ENCODE assay signal across 15 mouse cellular contexts in the genomic region with DNA sequence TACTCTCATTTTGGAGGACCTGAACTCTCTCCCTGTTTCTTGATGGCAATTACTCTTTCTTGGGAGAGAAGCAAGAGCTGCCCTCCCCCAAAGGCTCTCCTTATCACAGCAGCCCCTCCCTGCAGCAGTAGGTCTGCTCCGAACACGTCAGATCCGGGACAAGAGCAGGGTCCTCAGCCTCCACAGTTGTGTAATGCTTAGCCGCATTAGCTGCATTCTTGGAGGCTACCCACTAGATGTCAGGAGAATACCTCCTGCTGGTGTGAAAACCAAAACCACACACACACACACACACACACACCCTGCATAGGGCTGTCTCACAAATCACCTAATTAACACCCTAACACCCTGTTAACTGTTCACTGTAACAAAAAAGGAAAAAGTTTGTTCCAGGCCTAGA. TPM values are rescaled to one million over a fixed set of nuclear protein-coding genes. Genes with fewer than 3 reads are reported as not detected.
A peak's percentile ranks its signal among the peaks of the same experiment; 100 is the strongest.
DNase-seq lines count a peak whose midpoint lies in the region; ATAC-seq and TF ChIP-seq lines count a peak whose summit lies in the region.
"Had no signal": no experiment of that assay in that cellular context is flagged by ENCODE, and none has a peak within 500 bp of the region (broad histone marks: within the 10 kb centered on the region; RNA-seq: fewer than 3 reads in every experiment).

No protein-coding gene starts in this region.

- no peak overlapping the region for H3K4me3 ChIP-seq in layer of hippocampus, adult 2 months
- H3K4me3 ChIP-seq in intestine, postnatal 0 days (ENCODE audit: low read depth, low read length), result no peak overlapping the region
- H3K4me3 ChIP-seq in hindbrain, embryonic 12.5 days, result no peak overlapping the region
- H3K4me3 ChIP-seq: embryonic facial prominence, embryonic 13.5 days; forebrain, embryonic 10.5 days had no signal

- H3K27me3 ChIP-seq in intestine, postnatal 0 days (replicated peaks; ENCODE audit: control insufficient read depth, insufficient read depth, low read length), result no peaks in the 10 kb centered on the region
- H3K27me3 ChIP-seq in hindbrain, embryonic 12.5 days, result no peaks in the 10 kb centered on the region
- H3K27me3 ChIP-seq: embryonic facial prominence, embryonic 13.5 days had no signal

- no peaks in the 10 kb centered on the region for H3K9me3 ChIP-seq in intestine, postnatal 0 days (ENCODE audit: control insufficient read depth)
- H3K9me3 ChIP-seq in hindbrain, embryonic 12.5 days (replicated peaks), result no peaks in the 10 kb centered on the region
- H3K9me3 ChIP-seq: embryonic facial prominence, embryonic 13.5 days; forebrain, embryonic 10.5 days had no signal

- 0 out of 2 replicates have a peak overlapping the region, but pooled peaks have one; percentile 3 for H3K9ac ChIP-seq in intestine, postnatal 0 days (ENCODE audit: low read depth, low read length)
- H3K9ac ChIP-seq in hindbrain, embryonic 12.5 days, result no peak overlapping the region
- H3K9ac ChIP-seq: embryonic facial prominence, embryonic 13.5 days had no signal

- no peak for ATAC-seq in intestine, postnatal 0 days
- ATAC-seq in megakaryocyte progenitor cell, adult 5-6 weeks (replicated peaks; ENCODE audit: poor library complexity), result peak; percentile 45
- ATAC-seq in hindbrain, embryonic 12.5 days (ENCODE audit: low FRiP score), result no peak
- no peak for ATAC-seq in megakaryocyte, adult 5-6 weeks (ENCODE audit: poor library complexity, severe bottlenecking)
- ATAC-seq: activated CD4-positive, CD25-positive, alpha-beta regulatory T cell, adult 4 months had no signal

- no peaks in the 10 kb centered on the region for H3K4me1 ChIP-seq in intestine, postnatal 0 days (replicated peaks; ENCODE audit: control insufficient read depth, insufficient read depth, low read length)
- no peaks in the 10 kb centered on the region for H3K4me1 ChIP-seq in hindbrain, embryonic 12.5 days
- H3K4me1 ChIP-seq: forebrain, embryonic 10.5 days had no signal

- no peak for DNase-seq in layer of hippocampus, adult 2 months (ENCODE audit: low spot score in 2 of 2)
- no peak for DNase-seq in layer of hippocampus, adult 18-20 months (ENCODE audit: low spot score in 2 of 2)
- peak; percentile 6 for DNase-seq in Muller cell, postnatal 12 days (ENCODE audit: inconsistent ontology term)
- no peak for DNase-seq in kidney, adult 11 months
- DNase-seq: cerebellum, adult 18-20 months; heart, postnatal 14 days; kidney, postnatal 10 days; spleen, adult 18-20 months had no signal

- peak; percentile 57 for TF ChIP-seq CTCF in layer of hippocampus, adult 2 months (conservative IDR thresholded peaks at IDR 0.05)
- peak; percentile 63 for TF ChIP-seq CTCF in intestine, postnatal 0 days (IDR thresholded peaks at IDR 0.05; ENCODE audit: low read depth)

- WGBS in intestine, postnatal 0 days, result 36% methylated on average over 4 of the region's 4 CpGs
- WGBS in hindbrain, embryonic 12.5 days, result 61% methylated on average over 4 of the region's 4 CpGs

- H3K4me2 ChIP-seq in intestine, postnatal 0 days (replicated peaks; ENCODE audit: low read depth), result no peak overlapping the region
- H3K4me2 ChIP-seq in hindbrain, embryonic 12.5 days (replicated peaks), result no peak overlapping the region
- H3K4me2 ChIP-seq: embryonic facial prominence, embryonic 13.5 days had no signal

- no peak overlapping the region for H3K27ac ChIP-seq in layer of hippocampus, adult 2 months
- no peak overlapping the region for H3K27ac ChIP-seq in intestine, postnatal 0 days (ENCODE audit: low read depth, low read length)
- no peak overlapping the region for H3K27ac ChIP-seq in hindbrain, embryonic 12.5 days
- H3K27ac ChIP-seq: embryonic facial prominence, embryonic 13.5 days; forebrain, embryonic 10.5 days had no signal

- H3K36me3 ChIP-seq in intestine, postnatal 0 days (ENCODE audit: control insufficient read depth, insufficient read depth), result no peaks in the 10 kb centered on the region
- H3K36me3 ChIP-seq in hindbrain, embryonic 12.5 days, result no peaks in the 10 kb centered on the region
- H3K36me3 ChIP-seq: embryonic facial prominence, embryonic 13.5 days; forebrain, embryonic 10.5 days had no signal

RNA-seq across cellular contexts. Expression of gene Cnr2, which starts 2.3 kb away (rescaled TPM):
- total RNA-seq in layer of hippocampus, adult 2 months (2021), result under 1 TPM in 1 of 2 experiments, not detected in 1; 0.12 TPM
- total RNA-seq in layer of hippocampus, adult 18-20 months (2021), result under 1 TPM in 1 of 2 experiments, not detected in 1; 0.08 TPM
- polyA plus RNA-seq in intestine, postnatal 0 days (2015; fragmentation: Nextera tagmentation; extraction: Ambion mirVana), result 0.14 and 0.24 TPM in 2 replicates
- 6.5 and 7.0 TPM in 2 replicates for total RNA-seq in megakaryocyte progenitor cell, adult 5-6 weeks (2015)
- 5.2 and 6.7 TPM in 2 replicates for total RNA-seq in megakaryocyte progenitor cell, adult 5-6 weeks (2017)
- 0.15 and 0.29 TPM in 2 replicates for polyA plus RNA-seq in hindbrain, embryonic 12.5 days (2016; fragmentation: Nextera tagmentation; extraction: Ambion mirVana)
- total RNA-seq in megakaryocyte, adult 5-6 weeks (2015), result 15.2 and 16.9 TPM in 2 replicates
- 18.8 and 20.7 TPM in 2 replicates for total RNA-seq in megakaryocyte, adult 5-6 weeks (2017)

RNA-seq across cellular contexts. Expression of gene Pnrc2, which starts 19.2 kb away (rescaled TPM):
- 10 to 100 TPM; 52.7 to 54.8 TPM for total RNA-seq in layer of hippocampus, adult 2 months (2021)
- 10 to 100 TPM; 50.5 to 53.0 TPM for total RNA-seq in layer of hippocampus, adult 18-20 months (2021)
- polyA plus RNA-seq in intestine, postnatal 0 days (2015; fragmentation: Nextera tagmentation; extraction: Ambion mirVana), result 103 and 114 TPM in 2 replicates
- 151 TPM in 2 replicates for total RNA-seq in megakaryocyte progenitor cell, adult 5-6 weeks (2015)
- 131 and 154 TPM in 2 replicates for total RNA-seq in megakaryocyte progenitor cell, adult 5-6 weeks (2017)
- 152 and 154 TPM in 2 replicates for polyA plus RNA-seq in hindbrain, embryonic 12.5 days (2016; fragmentation: Nextera tagmentation; extraction: Ambion mirVana)
- total RNA-seq in megakaryocyte, adult 5-6 weeks (2015), result 248 and 273 TPM in 2 replicates
- 249 and 251 TPM in 2 replicates for total RNA-seq in megakaryocyte, adult 5-6 weeks (2017)

RNA-seq across cellular contexts. Expression of gene Fuca1, which starts 27.7 kb away (rescaled TPM):
- 10 to 100 TPM; 39.4 to 39.7 TPM for total RNA-seq in layer of hippocampus, adult 2 months (2021)
- 10 to 100 TPM; 44.2 to 47.1 TPM for total RNA-seq in layer of hippocampus, adult 18-20 months (2021)
- polyA plus RNA-seq in intestine, postnatal 0 days (2015; fragmentation: Nextera tagmentation; extraction: Ambion mirVana), result 717 and 739 TPM in 2 replicates
- 27.9 and 39.3 TPM in 2 replicates for total RNA-seq in megakaryocyte progenitor cell, adult 5-6 weeks (2015)
- total RNA-seq in megakaryocyte progenitor cell, adult 5-6 weeks (2017), result 122 and 139 TPM in 2 replicates
- polyA plus RNA-seq in hindbrain, embryonic 12.5 days (2016; fragmentation: Nextera tagmentation; extraction: Ambion mirVana), result 50.2 and 54.1 TPM in 2 replicates
- total RNA-seq in megakaryocyte, adult 5-6 weeks (2015), result 72.1 and 86.7 TPM in 2 replicates
- 143 and 189 TPM in 2 replicates for total RNA-seq in megakaryocyte, adult 5-6 weeks (2017)

RNA-seq across cellular contexts. Expression of gene Srsf10, which starts 37.3 kb away (rescaled TPM):
- total RNA-seq in layer of hippocampus, adult 2 months (2021), result 10 to 100 TPM; 82.6 to 94.2 TPM
- total RNA-seq in layer of hippocampus, adult 18-20 months (2021), result 10 to 100 TPM; 83.8 to 87.8 TPM
- polyA plus RNA-seq in intestine, postnatal 0 days (2015; fragmentation: Nextera tagmentation; extraction: Ambion mirVana), result 84.2 and 89.2 TPM in 2 replicates
- 195 and 208 TPM in 2 replicates for total RNA-seq in megakaryocyte progenitor cell, adult 5-6 weeks (2015)
- total RNA-seq in megakaryocyte progenitor cell, adult 5-6 weeks (2017), result 200 and 240 TPM in 2 replicates
- 312 and 328 TPM in 2 replicates for polyA plus RNA-seq in hindbrain, embryonic 12.5 days (2016; fragmentation: Nextera tagmentation; extraction: Ambion mirVana)
- total RNA-seq in megakaryocyte, adult 5-6 weeks (2015), result 104 and 125 TPM in 2 replicates
- total RNA-seq in megakaryocyte, adult 5-6 weeks (2017), result 130 and 147 TPM in 2 replicates

RNA-seq across cellular contexts. Expression of gene Hmgcl, which starts 53.4 kb away (rescaled TPM):
- total RNA-seq in layer of hippocampus, adult 2 months (2021), result 10 to 100 TPM; 35.2 to 36.1 TPM
- total RNA-seq in layer of hippocampus, adult 18-20 months (2021), result 10 to 100 TPM; 34.6 to 36.9 TPM
- 232 and 235 TPM in 2 replicates for polyA plus RNA-seq in intestine, postnatal 0 days (2015; fragmentation: Nextera tagmentation; extraction: Ambion mirVana)
- total RNA-seq in megakaryocyte progenitor cell, adult 5-6 weeks (2015), result 51.4 and 52.1 TPM in 2 replicates
- 39.7 and 48.1 TPM in 2 replicates for total RNA-seq in megakaryocyte progenitor cell, adult 5-6 weeks (2017)
- 55.6 and 60.2 TPM in 2 replicates for polyA plus RNA-seq in hindbrain, embryonic 12.5 days (2016; fragmentation: Nextera tagmentation; extraction: Ambion mirVana)
- 60.7 and 76.8 TPM in 2 replicates for total RNA-seq in megakaryocyte, adult 5-6 weeks (2015)
- 54.9 and 60.4 TPM in 2 replicates for total RNA-seq in megakaryocyte, adult 5-6 weeks (2017)

Comparison
In these comparisons a context has a peak if more than half of its experiments do, and no peak if none do; other contexts are left out.
1. RNA of gene Cnr2, which starts 2.3 kb away (total RNA-seq): 15.2 to 20.7 TPM in megakaryocyte, adult 5-6 weeks and 5.2 to 7.0 TPM in megakaryocyte progenitor cell, adult 5-6 weeks; 0.12 TPM in layer of hippocampus, adult 2 months and 0.08 TPM in layer of hippocampus, adult 18-20 months; every median in the first group is over 4 times any median in the second.